Mouse (Mus musculus) liver, postnatal 0 days (tissue): ENCODE results near the gene Acox3. TPM values are rescaled to one million over a fixed set of nuclear protein-coding genes. Genes with fewer than 3 reads are reported as not detected.

Experiments
- ATAC-seq: fragments of 200-750 bp; cut with Nextera tagmentation; 2 replicates; pipeline ENCODE4 v1.8.0; 2017; ENCODE audit warnings: mild to moderate bottlenecking, moderate library complexity
- DNase-seq: peaks from one replicate; pipeline ENCODE4 v3.0.0-alpha.2; 2016
- H3K27ac ChIP-seq: fragments of 300-500 bp; sonication (generic); 2 replicates; pipeline ENCODE4 v1.5.1; 2014; ENCODE audit warnings: antibody characterized with exemption, moderate library complexity, mild to moderate bottlenecking, low read depth
- H3K27me3 ChIP-seq: fragments of 300-500 bp; sonication (generic); 2 replicates; pipeline ENCODE4 v1.6.1; 2014; ENCODE audit warnings: low read length, control low read depth, mixed read lengths; ENCODE audit not compliant: insufficient read depth
- H3K36me3 ChIP-seq: fragments of 300-500 bp; sonication (generic); replicated peaks from 2 replicates; pipeline ENCODE4 v1.6.1; 2014; ENCODE audit warnings: mild to moderate bottlenecking, control low read depth, low read length, moderate library complexity, mixed read lengths; ENCODE audit not compliant: insufficient read depth
- H3K4me1 ChIP-seq: fragments of 300-500 bp; sonication (generic); 2 replicates; pipeline ENCODE4 v1.6.1; 2014; ENCODE audit warnings: antibody characterized with exemption, mild to moderate bottlenecking, control low read depth; ENCODE audit not compliant: insufficient read depth
- H3K4me2 ChIP-seq: fragments of 300-500 bp; sonication (generic); 2 replicates; pipeline ENCODE4 v1.6.1; 2014; ENCODE audit warnings: low read depth, mild to moderate bottlenecking, low read length, moderate library complexity, mixed read lengths
- H3K4me3 ChIP-seq: fragments of 300-500 bp; sonication (generic); 2 replicates; pipeline ENCODE4 v1.5.1; 2014; ENCODE audit warnings: low read depth, low read length
- H3K9ac ChIP-seq: fragments of 300-500 bp; sonication (generic); replicated peaks from 2 replicates; pipeline ENCODE4 v1.6.1; 2014; ENCODE audit warnings: mild to moderate bottlenecking, moderate library complexity
- H3K9me3 ChIP-seq: fragments of 300-500 bp; sonication (generic); 2 replicates; pipeline ENCODE4 v1.6.1; 2016; ENCODE audit warnings: mild to moderate bottlenecking, control low read depth, low read length, mixed read lengths
- CTCF ChIP-seq: sonication (generic); IDR thresholded peaks from 2 replicates; pipeline ENCODE4 v1.5.1; 2016; ENCODE audit warnings: antibody characterized with exemption, low read depth
- EP300 ChIP-seq: IDR thresholded peaks from 2 replicates; pipeline ENCODE4 v1.6.1; 2016; ENCODE audit warnings: antibody characterized with exemption, low read depth, mild to moderate bottlenecking
- WGBS: fragments of 180-500 bp; shearing (Covaris S2); extraction: QIAGEN DNeasy Blood & Tissue Kit; methylation state at CpG from one replicate; pipeline ENCODE4 v1.1.7; 2014; ENCODE audit not compliant: insufficient replicate concordance; 5-methylcytosine and 5-hydroxymethylcytosine counted together
- polyA plus RNA-seq: library from polyadenylated mRNA; unstranded; fragments of >200 nt; fragmentation: Nextera tagmentation; extraction: Ambion mirVana; gene quantifications from 2 replicates; pipeline ENCODE4 v1.2.1, GENCODE M21; 2015

The Acox3 gene
- polyA plus RNA-seq, 1 experiment from 2014 or later = 4.0 TPM

DNA sequence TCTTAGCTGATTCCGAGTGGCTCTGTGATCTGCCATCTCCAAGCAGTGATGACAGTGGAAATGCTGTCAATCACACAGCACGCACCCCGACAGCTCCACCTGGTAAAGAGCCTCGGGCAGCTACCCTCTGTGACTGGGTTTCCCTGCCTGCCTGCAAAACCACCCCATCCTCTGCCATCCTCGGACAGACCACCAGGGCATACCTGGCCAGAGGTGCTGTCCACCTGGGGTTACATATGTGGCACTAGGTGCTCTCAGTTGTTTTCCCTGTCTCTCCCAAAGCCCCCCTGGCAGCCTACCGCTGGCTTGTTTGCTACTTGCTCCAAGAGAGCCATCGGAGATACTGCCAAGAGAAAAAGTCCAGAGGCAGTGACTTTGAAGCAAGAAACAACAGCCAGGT, 24.0 kb downstream of the Acox3 start:
- Histone ChIP-seq H3K27ac (no peak overlapping the region), H3K4me1 (no peaks in the 10 kb centered on the region; the same call in 1 of the 2 replicates), H3K9me3 (no peaks in the 10 kb centered on the region), H3K4me2 (no peak overlapping the region), H3K9ac (no peak overlapping the region), H3K36me3 (peaks cover 12% of the 10 kb centered on the region; the same call in 1 of the 2 replicates), H3K27me3 (no peaks in the 10 kb centered on the region), H3K4me3 (no peak overlapping the region)
- WGBS = 71% methylated on average over 7 of the region's 7 CpGs
- ATAC-seq = no peak
- DNase-seq = no peak
- no peak for TF ChIP-seq EP300
- TF ChIP-seq CTCF = no peak

DNA sequence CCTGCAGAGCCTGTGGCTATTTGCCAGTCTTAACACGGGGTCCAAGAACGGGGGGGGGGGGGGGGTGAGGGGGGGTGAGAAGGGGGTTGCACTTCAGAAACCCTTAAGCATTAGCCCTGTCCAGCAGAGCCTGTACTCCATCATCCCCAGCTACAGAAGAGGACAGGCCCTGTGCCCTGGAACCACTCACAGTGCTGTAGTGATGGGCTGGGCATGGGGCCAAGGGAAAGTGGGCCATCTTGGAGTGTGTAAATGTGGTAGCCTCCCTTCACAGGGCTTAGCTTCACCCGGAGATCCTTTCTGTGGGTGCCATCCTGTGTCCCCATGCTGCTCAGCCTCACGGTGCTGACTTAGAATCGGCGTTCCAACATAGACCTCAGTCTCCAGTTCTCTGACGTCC, 24.9 kb downstream of the Acox3 start:
- H3K27me3 ChIP-seq = no peaks in the 10 kb centered on the region
- H3K4me1 ChIP-seq = no peaks in the 10 kb centered on the region; the same call in 1 of the 2 replicates
- ATAC-seq (no peak), DNase-seq (no peak)
- H3K9me3 ChIP-seq = no peaks in the 10 kb centered on the region
- no peak overlapping the region for H3K4me3 ChIP-seq
- 83% methylated on average over 5 of the region's 7 CpGs for WGBS
- no peak overlapping the region for H3K4me2 ChIP-seq
- H3K36me3 ChIP-seq = 0 out of 2 replicates have a peak, but pooled peaks cover 3% of the 10 kb centered on the region
- no peak overlapping the region for H3K27ac ChIP-seq
- no peak for TF ChIP-seq CTCF
- no peak for TF ChIP-seq EP300
- H3K9ac ChIP-seq = no peak overlapping the region

DNA sequence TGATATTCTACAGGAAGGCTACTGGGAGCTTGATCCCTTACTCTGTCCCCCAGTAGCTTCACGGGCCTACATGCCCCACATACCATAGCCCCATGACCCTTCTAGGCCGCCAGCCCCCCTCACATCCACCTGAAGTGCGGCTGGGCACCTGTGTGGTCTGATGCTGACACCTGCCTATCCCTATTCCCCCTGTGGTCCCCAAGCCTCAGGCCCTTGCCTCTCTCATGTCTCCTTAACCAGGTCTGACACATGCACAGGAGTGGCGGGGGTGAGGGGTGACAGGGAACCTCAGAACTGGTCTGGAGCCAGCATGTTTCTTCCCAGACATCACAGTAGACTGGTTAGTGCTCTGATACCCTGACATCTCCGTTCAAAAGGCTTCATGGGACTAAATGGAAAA, 25.7 kb downstream of the Acox3 start:
- 69% methylated on average over 5 of the region's 5 CpGs for WGBS
- DNase-seq = no peak

DNA sequence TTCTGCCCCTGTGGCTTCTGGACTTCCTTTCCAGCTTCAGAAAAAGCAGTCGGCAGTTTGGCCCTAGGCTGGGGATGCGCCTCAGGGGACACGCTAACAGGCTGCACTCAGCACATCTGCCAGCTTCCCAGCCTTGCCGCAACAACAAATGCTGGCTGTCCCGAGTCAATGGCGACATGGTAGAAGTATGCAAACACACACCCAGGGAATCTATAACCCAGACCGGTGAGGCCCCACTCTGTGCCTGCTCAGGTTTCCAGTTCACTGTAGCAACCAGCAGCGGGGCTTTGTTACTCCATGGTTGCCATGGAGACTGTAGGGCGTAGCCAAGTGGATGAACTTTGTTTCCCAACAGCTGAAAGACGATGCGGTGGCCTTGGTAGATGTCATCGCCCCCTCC, 26.5 kb downstream of the Acox3 start:
- Histone ChIP-seq H3K4me3 (no peak overlapping the region), H3K36me3 (0 out of 2 replicates have a peak, but pooled peaks cover 2% of the 10 kb centered on the region), H3K27me3 (no peaks in the 10 kb centered on the region), H3K27ac (0 out of 2 replicates have a peak overlapping the region, but pooled peaks have one; percentile 29), H3K4me1 (no peaks in the 10 kb centered on the region; the same call in 1 of the 2 replicates), H3K9me3 (no peaks in the 10 kb centered on the region), H3K4me2 (no peak overlapping the region), H3K9ac (no peak overlapping the region)
- TF ChIP-seq EP300 (no peak), CTCF (no peak)
- WGBS = 37% methylated on average over 12 of the region's 12 CpGs
- ATAC-seq = peak; percentile 92
- DNase-seq = peak; percentile 60

More for the DNA sequence above, 25.7 kb downstream of the Acox3 start:
- Histone ChIP-seq H3K27ac (peak overlapping the region; percentile 29; the same call in 1 of the 2 replicates), H3K9ac (no peak overlapping the region), H3K36me3 (0 out of 2 replicates have a peak, but pooled peaks cover 2% of the 10 kb centered on the region), H3K27me3 (no peaks in the 10 kb centered on the region), H3K4me2 (no peak overlapping the region), H3K4me3 (no peak overlapping the region), H3K4me1 (no peaks in the 10 kb centered on the region; the same call in 1 of the 2 replicates), H3K9me3 (no peaks in the 10 kb centered on the region)
- ATAC-seq = no peak
- no peak for TF ChIP-seq EP300
- TF ChIP-seq CTCF = no peak

DNA sequence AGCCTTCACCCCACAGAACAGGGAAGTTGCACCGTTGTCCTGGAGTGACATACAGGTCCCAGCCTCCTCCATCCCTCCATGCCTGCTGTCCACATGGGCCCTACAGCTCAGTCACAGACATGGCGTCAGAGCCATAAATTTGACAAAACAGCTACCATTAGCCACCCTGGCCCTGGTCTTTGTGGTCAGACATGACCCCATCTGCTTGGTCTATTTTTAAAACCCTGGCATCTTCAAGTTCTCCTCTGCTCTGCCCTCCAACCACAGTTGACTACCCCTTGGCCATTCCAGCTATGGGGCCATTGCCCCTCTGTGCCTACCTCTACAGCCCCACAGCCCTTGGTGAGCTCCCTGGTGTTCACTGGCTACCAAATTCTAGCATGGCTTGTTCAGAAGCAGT, 27.1 kb downstream of the Acox3 start:
- ATAC-seq (peak; percentile 12; the same call in 1 of the 2 replicates), DNase-seq (no peak)
- H3K27me3 ChIP-seq = no peaks in the 10 kb centered on the region
- 72% methylated on average over 2 of the region's 2 CpGs for WGBS
- H3K9me3 ChIP-seq = no peaks in the 10 kb centered on the region
- H3K9ac ChIP-seq = no peak overlapping the region
- no peak for TF ChIP-seq EP300
- no peak for TF ChIP-seq CTCF
- no peaks in the 10 kb centered on the region; the same call in 1 of the 2 replicates for H3K4me1 ChIP-seq
- H3K4me3 ChIP-seq = no peak overlapping the region
- no peak overlapping the region for H3K4me2 ChIP-seq
- H3K27ac ChIP-seq = no peak overlapping the region
- 0 out of 2 replicates have a peak, but pooled peaks cover 2% of the 10 kb centered on the region for H3K36me3 ChIP-seq

DNA sequence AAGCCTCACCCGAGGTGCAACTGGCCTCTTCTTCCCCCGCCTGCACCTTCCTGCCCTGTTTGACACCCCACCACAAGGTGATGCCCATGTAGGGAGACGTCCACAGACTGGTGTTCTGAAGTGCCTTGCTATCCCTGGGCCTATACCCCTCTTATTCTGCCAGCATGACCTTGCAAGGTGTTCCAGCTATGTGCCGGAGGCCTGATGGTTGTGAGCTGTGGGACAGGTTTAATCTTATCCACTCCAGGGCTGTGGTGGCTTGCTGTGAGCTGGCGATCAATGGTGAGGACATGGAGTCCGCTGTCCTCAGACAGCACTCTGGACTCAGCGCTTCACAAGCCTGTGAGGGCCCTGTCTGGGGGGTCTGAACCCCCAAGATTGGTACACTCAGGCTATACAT, 27.5 kb downstream of the Acox3 start:
- TF ChIP-seq EP300 (no peak), CTCF (no peak)
- 82% methylated on average over 7 of the region's 7 CpGs for WGBS
- no peak for ATAC-seq
- Histone ChIP-seq H3K27ac (no peak overlapping the region), H3K9me3 (no peaks in the 10 kb centered on the region), H3K4me3 (no peak overlapping the region), H3K4me2 (no peak overlapping the region), H3K4me1 (no peaks in the 10 kb centered on the region; the same call in 1 of the 2 replicates), H3K36me3 (0 out of 2 replicates have a peak, but pooled peaks cover 2% of the 10 kb centered on the region), H3K27me3 (no peaks in the 10 kb centered on the region), H3K9ac (no peak overlapping the region)
- DNase-seq = no peak
